Mouse (Mus musculus): ENCODE data around the gene Lrrc32.

DNA sequence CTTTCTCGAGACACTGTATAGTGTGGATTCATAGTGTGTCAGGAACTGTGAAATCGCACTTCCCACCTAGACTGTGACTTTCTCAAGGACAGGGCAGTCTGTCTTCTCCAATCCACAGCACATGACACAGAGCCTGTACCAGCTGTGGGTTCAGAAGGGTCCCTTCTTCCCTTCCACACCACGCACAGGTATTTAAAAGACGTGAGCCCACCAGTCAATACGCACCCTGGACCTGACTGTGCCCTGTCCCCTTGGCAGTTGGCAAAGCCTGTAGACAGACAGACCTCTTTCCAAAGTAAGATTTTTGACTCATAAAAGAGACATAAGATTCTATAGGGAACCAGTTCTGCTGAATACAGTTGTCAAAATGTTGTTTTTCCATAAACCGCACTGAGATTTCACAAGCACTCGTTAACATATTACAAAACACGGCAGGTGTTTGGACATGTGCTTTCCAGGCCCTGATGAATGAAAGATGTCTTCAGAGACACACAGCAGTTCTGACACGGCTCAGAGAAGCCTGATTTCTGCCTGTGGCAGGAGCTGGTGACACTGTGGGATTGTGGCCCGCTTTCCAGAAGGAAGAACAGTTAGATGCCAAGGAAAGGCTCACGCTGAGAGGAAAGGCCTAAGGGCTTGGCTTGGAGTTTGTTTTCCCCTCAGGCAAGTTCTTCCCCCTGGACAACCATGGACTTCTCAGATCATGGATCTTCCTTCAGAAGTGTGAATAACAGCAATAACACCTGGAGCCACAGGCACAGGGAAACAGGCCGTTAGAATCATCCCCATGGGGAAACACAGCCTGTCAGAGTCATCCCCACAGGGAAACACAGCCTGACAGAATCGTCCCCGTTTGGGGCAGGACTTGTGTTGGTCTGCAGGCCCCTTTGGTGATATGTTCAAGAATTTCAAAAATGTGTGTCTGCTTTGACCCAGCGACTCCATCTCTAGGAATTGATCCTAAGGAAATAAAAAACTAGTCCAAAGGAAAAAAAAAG, 22.2 kb downstream of the Lrrc32 start:
- no peak for TF ChIP-seq UBTF (IDR thresholded peaks at IDR 0.05; ENCODE audit: low read depth, low read length)
- TF ChIP-seq GABPA (IDR thresholded peaks at IDR 0.05; ENCODE audit: insufficient replicate concordance, low read depth, low read length), result no peak
- no peak for TF ChIP-seq MAX (IDR thresholded peaks at IDR 0.05; ENCODE audit: low read length)
- TF ChIP-seq CHD1 (IDR thresholded peaks at IDR 0.05; ENCODE audit: low read depth, low read length), result no peak
- TF ChIP-seq MYC (IDR thresholded peaks at IDR 0.05; ENCODE audit: low read depth, low read length), result no peak
- no peak for TF ChIP-seq ETS1 (conservative IDR thresholded peaks at IDR 0.05; ENCODE audit: low read depth, low read length)
- no peak for TF ChIP-seq POLR2A (IDR thresholded peaks at IDR 0.05; ENCODE audit: low read depth, low read length)
- TF ChIP-seq E2F4 (IDR thresholded peaks at IDR 0.05; ENCODE audit: insufficient replicate concordance, low read depth, low read length), result no peak
- TF ChIP-seq NELFE (IDR thresholded peaks at IDR 0.05; ENCODE audit: low read depth, low read length), result no peak
- TF ChIP-seq CTCF (conservative IDR thresholded peaks at IDR 0.05 in 1 of 2, IDR thresholded peaks at IDR 0.05 in 1 of 2; ENCODE audit: low read depth in 2 of 2, low read length in 2 of 2), result no peak

Measured in CH12.LX (cell line).